Mouse (Mus musculus) splenic B cell, adult 2 months (primary cell): ENCODE measurements around the gene Gm17428.
"Not testable (repeated sequence)": the region's sequence is repeated elsewhere in the genome, so short reads cannot be mapped to it uniquely, and the experiment has no call there.

Source experiments
- DNase-seq: peaks from one replicate; pipeline ENCODE4 v3.0.0-alpha.2; 2011; ENCODE audit warnings: low read depth, low spot score
- H3K27me3 ChIP-seq: 2 replicates; pipeline ENCODE4 v1.6.1; 2012; ENCODE audit warnings: mild to moderate bottlenecking, low read length, moderate library complexity, mixed read lengths; ENCODE audit not compliant: control insufficient read depth, poor library complexity, insufficient read depth, severe bottlenecking
- H3K36me3 ChIP-seq: 2 replicates; pipeline ENCODE4 v1.6.1; 2012; ENCODE audit warnings: mild to moderate bottlenecking, low read length, moderate library complexity, mixed read lengths; ENCODE audit not compliant: control insufficient read depth, poor library complexity, insufficient read depth, severe bottlenecking

The Gm17428 gene

DNA sequence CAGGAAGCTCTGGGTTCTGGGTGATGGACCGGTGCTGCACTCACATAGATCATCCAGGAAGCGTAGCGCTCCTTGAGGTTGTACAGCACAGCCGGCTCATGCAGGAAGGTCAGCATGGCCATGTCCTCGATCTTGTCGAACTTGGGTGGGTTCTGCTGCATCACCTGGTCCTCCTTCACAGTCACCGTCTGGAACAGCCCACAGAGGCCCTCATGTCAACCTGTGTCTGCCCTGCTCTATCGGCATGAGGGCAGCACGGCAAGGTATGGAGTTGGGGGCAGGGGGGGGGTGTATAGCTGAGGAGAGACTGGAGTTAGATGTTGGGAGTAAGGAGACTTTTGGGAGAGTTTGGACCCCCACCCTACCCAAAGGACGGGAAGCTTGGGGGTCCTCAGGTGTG lies 15.5 kb downstream of the Gm17428 start:
- no peak for DNase-seq
- Histone ChIP-seq H3K27me3 (no peaks in the 10 kb centered on the region), H3K36me3 (no peaks in the 10 kb centered on the region)

DNA sequence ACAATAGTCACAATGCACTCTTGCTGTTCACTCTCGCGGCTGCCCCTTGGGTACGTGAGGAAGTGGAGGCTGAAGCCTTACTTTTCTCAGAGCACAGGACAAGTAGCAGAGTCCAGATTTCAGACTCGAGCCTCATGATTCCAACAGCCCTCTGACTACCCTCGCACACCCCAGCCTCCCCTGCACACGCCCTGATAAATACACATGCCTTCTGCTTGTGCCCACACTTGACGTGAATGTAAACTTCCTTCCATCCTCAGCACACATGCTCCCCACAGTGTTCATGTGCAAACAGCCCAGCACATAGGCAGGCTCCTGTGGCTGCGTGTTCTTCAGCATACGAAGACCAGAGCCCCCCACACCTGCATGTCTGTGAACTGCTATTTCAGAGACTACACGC lies 16.9 kb downstream of the Gm17428 start:
- H3K27me3 ChIP-seq: no peaks in the 10 kb centered on the region
- H3K36me3 ChIP-seq: no peaks in the 10 kb centered on the region
- DNase-seq: no peak

DNA sequence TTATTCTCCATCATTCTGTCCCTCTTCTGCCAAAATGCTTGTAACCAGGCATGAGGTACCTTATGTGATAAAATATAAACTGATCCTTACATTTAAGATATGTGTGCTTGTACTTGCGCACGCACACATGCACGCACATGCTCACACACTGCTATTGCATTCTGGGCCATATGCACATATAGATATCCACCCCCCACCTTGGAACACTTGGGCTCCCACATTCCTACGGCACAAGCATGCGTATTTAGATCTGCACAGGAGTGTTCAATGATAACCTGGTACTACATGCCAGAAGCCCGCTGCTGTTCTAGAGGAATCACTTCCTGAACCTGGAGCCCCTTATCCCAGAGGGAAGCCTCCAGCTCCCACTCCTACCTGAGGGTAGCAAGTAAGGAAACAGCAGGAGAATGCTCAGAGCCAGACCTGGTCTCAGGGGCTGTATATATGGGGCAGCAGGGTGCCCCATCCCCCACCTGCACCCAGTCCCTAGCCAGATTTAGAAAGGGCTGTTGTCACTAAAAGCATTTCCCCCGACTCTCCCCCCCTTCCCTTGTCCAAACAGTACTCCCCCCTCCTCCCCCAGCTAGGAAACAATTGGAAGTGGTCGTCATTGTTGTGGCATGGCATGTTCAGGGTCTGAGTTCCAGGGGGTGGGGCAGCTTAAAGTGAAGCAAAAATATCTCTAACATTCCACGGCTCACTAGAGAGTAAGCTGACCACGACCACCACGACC lies 17.6 kb downstream of the Gm17428 start, which contains the start of gene Myh7:
TSS of gene Myh7 (minus strand) at position 491 of the 733 bp plus-strand sequence.
- DNase-seq: no peak
- Histone ChIP-seq H3K27me3 (no peaks in the 10 kb centered on the region), H3K36me3 (no peaks in the 10 kb centered on the region)

DNA sequence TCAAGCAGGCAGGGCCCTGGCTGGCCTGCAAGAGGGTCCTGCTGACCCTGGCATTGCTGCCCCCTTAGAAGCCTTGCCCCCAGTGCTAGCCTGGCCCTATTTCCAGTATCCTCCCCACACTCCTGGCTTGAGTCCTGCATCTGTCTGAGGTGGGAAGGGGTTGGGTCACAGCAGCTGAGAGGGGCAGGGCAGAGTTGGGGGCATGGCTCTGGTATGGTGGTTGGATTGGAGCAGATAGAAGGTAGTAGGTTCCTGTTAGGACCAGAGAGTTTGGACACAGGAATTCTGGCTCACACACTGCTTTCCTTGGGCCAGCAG lies 18.1 kb downstream of the Gm17428 start:
- Histone ChIP-seq H3K27me3 (no peaks in the 10 kb centered on the region), H3K36me3 (no peaks in the 10 kb centered on the region)
- DNase-seq: no peak

DNA sequence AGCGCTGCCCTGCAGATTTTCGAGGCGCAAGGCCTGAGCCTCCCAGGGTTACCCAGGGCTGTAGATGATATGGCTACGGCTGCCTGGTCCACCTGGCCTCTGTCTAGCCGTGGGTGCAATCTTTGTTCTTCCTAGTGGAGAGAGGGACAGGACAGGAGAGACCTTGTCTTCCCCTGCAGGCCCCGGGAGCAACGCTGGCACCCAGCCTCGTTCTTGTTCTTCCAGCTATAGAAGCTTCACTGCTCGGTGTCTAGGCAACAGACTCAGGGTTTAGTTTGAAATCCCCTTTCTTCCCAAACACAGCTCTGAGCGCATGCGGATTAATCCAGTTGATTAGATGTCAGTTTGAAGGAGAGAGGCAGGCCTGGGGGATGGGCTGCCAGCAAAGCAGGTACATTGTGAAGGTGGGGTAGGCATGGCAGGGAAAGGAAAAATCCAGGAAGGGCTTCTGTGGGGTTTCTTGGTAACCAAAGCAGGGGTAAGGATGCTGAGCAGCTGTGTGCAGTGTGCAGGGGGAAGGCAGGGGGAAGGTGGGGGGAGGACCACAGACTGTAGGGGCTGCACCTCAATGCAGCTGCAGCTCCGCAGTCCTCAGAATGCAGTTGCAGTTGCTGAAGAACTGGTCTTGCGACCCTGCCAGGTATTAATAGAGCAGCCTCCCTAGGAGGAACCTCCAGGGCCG lies 18.9 kb downstream of the Gm17428 start:
- no peaks in the 10 kb centered on the region for H3K36me3 ChIP-seq
- DNase-seq: no peak

DNA sequence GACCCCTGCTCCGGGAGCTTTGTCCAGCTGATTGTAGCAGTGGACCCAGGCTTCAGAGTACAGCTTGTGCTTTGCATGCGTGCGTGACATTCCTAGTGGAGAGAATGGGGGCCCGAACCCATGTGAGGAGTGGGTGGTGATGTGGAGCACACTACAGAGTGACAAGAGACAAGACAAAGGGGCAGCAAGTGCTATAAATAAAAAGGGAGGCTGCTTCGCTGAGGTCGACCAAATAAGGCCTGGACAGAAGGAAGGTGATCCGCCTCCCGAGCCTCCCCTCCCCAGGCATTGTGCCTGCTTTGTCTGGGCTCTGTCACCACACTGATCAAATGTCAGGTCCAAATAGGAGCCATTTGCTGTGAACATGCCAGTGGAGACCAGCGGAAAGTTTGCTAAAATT lies 20.1 kb downstream of the Gm17428 start:
- H3K27me3 ChIP-seq: no peaks in the 10 kb centered on the region

More for the DNA sequence above, 18.9 kb downstream of the Gm17428 start:
- H3K27me3 ChIP-seq: no peaks in the 10 kb centered on the region

DNA sequence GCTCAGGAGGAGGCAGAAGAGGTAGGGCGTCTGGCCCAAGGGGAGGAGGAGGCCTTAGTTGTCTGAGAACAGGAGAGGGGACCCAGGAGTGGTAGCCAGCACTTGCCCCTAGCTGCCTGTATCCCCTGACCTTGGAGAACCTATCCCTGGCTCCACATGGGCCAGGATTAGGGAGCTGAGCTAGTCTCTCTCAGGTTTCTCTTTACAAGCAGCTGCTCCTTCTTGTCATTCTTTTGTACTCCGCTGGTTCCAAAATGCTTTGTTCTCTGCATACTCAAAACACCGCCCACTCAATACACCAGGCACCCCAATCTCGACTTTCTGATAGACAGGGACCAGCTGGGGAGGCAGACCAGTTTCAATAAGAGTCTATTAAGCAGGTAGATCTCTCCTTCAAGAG lies 20.6 kb downstream of the Gm17428 start:
- DNase-seq: no peak
- H3K27me3 ChIP-seq: no peaks in the 10 kb centered on the region

More for the DNA sequence above, 20.1 kb downstream of the Gm17428 start:
- no peaks in the 10 kb centered on the region for H3K36me3 ChIP-seq
- no peak for DNase-seq

DNA sequence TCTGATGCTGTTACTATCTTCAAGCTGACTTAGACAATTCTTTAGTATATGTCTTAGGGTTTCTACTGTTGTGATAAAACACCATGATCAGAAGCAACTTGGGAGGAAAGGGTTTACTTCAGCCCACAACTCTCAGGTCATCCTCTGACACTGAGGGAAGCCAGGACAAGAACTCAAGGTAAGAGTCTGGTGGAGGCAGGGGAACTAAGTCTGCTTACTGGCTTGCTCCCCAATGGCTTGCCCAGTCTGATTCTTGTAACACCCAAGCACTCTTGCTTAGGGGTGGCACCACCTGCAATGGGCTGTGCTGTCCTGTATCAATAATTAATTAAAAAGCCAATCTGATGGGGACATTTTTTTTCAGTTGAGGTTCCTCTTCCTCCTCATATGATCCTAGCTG lies 21.9 kb downstream of the Gm17428 start:
- DNase-seq: no peak
- H3K36me3 ChIP-seq: no peaks in the 10 kb centered on the region
- H3K27me3 ChIP-seq: no peaks in the 10 kb centered on the region

More for the DNA sequence above, 20.6 kb downstream of the Gm17428 start:
- H3K36me3 ChIP-seq: no peaks in the 10 kb centered on the region

DNA sequence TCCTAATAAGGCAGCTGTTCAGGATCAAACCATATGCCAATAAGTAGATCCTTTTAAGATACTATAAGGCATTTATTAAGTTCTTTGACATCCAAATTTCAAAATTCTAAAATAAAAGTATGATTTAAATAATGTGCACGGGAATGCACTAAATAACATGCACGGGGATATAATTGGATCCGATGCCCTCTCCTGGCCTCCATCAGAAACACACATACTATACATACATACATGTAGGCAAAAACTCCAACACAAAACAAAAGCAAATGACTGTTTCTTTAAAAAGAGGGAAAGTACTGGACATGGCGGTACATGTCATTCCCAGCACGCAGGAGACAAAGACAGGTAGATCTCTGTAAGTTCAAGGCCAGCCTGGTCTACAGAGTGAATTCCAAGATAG lies 23.1 kb downstream of the Gm17428 start:
- not testable (repeated sequence) for DNase-seq, H3K36me3 ChIP-seq, H3K27me3 ChIP-seq

DNA sequence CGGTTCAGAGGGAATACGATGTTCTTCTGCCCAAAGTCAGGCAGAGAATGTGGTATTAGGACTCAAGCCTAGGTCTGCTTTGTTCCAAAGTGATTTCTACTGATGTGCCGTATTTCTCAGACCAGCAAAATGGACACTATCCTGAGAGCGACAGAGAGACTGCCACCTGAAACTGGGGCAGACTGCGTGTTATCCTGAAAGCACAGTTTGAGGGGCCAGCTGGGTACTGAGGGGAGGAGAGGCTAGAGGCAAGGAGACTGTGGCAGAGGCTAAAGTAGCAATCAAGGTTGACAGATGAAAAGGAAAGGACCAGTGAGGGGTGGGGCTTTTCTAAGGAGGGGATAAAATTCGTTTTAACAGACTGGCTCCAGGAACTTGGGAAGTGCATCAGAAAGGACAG lies 24.1 kb downstream of the Gm17428 start:
- no peak for DNase-seq
- Histone ChIP-seq H3K36me3 (no peaks in the 10 kb centered on the region), H3K27me3 (no peaks in the 10 kb centered on the region)

DNA sequence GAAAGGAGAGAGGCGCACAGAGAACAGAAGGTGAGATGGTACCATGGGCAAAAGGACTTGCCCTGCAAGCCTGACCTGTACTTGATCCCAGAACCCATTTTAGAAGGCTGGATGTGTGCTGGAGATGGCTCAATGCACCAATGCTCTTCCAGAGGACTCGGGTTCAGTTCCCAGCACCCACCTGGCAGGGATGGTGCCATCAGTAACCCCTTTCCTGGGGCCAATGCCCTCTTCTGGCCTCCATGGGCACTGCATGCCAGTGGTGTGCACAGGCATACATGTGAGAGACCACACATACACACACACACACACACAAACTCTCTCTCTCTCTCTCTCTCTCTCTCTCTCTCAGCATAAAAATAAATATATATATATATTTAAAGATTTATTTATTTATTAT lies 24.7 kb downstream of the Gm17428 start:
- no peak for DNase-seq
- H3K27me3 ChIP-seq: no peaks in the 10 kb centered on the region; the same call in 1 of the 2 replicates
- no peaks in the 10 kb centered on the region for H3K36me3 ChIP-seq

DNA sequence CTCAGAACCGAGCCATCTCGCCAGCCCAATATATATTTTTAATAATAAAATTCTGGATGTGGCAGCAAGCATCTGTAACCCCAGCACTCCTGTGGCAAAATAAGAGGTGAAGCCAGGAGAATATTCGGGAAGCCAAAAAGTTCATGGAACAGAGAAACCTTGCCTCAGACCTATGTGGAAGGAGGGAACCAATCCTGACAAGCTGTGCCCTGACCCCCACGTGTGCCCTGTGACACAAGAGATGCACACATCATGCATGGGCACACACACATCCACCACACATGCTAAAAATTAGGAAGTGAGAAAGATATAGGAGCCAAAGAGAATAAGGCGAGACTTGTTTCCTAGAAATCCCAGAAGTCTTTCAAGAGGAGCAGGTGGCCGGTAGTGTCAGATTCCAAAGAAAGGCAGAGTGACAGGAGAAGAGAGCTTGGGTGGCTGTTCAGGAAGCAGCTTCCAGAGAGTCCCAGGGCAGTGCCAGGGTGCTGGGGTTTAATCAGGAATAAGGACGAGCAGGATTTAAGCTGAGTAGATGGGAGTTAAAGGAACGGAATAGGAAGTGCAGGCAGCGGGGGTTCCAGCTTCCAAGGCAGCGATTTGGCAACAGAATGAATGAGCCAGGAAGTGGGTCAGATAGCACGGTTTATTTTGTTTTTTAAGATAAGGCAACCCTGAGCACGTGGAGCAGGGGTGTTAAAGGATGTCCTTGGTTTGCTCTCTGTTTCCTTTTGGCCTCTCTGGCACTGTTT lies 25.4 kb downstream of the Gm17428 start:
- Histone ChIP-seq H3K36me3 (no peaks in the 10 kb centered on the region), H3K27me3 (no peaks in the 10 kb centered on the region; the same call in 1 of the 2 replicates)
- no peak for DNase-seq

DNA sequence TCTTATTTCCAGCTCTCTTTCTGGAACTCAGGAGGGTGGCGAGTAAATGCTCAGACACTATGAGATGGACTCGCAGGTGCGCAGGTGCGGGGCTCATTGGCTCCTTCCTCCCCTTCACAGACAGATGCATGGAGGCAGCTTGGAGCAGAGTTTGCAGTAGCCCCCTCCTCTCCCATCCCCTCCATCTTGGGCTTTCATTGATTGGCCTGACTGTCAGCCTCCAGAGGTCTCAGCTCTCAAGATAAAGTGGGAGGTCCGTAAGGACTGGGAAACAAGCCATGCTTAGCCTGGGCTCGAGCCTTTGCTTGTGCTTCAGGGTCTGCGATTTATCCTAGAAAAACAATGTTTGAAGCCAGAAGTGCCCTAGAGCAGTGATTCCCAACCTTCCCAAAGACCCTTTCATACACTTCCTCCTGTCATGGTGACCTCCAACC lies 26.0 kb downstream of the Gm17428 start:
- H3K27me3 ChIP-seq: no peaks in the 10 kb centered on the region; the same call in 1 of the 2 replicates
- no peaks in the 10 kb centered on the region for H3K36me3 ChIP-seq

DNA sequence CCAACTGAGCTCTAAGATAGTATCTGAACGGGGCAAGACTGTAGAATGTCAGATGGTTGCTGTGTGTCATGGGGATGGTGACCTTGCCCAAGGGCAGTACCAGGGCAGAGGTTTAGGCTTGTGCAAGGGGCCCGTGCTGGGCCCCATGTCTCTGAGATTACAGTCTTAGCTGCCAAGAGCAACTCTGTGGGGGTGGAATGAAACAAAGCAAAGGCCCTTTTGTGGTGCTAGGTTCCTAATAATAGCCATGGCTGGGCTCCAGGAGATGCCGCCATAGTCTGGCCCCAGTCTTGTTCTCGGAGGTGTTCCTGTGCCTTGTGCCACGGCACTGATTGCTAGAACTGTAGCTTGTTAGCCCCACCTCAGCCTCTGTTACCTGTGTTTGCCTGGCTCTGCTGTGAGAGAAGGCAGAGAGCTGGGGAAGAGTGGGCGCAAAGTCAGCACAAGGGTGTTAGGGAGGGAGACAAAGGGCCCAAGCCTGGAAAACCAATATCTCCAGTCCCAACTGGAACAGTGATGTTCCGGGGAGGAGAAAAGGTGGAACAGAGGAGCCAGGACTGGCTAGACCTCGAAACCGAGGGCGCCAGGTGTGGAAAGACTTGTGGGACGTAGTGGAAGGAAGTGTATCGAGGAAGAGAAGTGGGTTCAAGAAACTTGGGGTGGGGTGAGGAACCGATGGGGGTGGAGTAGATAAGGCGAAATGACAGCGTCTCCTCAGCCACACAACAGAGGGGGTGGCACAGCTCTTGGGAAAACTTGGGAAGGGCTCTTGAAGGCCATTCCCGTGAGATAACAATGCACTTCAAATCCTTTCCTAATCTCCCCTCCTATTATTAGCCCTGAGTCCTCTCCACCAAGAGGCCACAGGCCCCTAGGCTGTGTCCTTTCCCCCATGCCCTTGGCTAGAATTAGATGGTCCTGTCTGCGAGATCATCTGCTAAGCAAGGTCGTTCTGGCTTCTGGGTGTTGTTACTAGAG lies 27.4 kb downstream of the Gm17428 start:
- Histone ChIP-seq H3K27me3 (no peaks in the 10 kb centered on the region; the same call in 1 of the 2 replicates), H3K36me3 (no peaks in the 10 kb centered on the region)
- DNase-seq: no peak

More for the DNA sequence above, 26.0 kb downstream of the Gm17428 start:
- DNase-seq: no peak
